Mouse (Mus musculus): ENCODE measurements around the gene Cog2.

GRCm38 (mm10) chr8:124494397-124494796 lies 26.2 kb upstream of the Cog2 start:
- TF ChIP-seq GATA1 (IDR thresholded peaks at IDR 0.05; ENCODE audit: borderline replicate concordance, low read length) (no peak), FLI1 (IDR thresholded peaks at IDR 0.05; ENCODE audit: low read length) (no peak)
